Mouse (Mus musculus) spleen, postnatal 10 days (tissue): ENCODE measurements around the gene Mfsd6l.
A peak's percentile ranks its signal among the peaks of the same experiment; 100 is the strongest.

Experiments used
- DNase-seq, 2 experiments: peaks; one replicate each; pipeline ENCODE4 v3.0.0; 2021 to 2022; ENCODE audit warnings: low spot score in 2 of 2

Mfsd6l gene

GRCm38 (mm10) chr11:68553981-68554471 is 2.0 kb upstream of the Mfsd6l start:
- DNase-seq = peak; percentile 16 to 73

- peak in 1 of 2 experiments; percentile 31 for DNase-seq
Observed at GRCm38 (mm10) chr11:68559546-68559945, 3.6 kb downstream of the Mfsd6l start.

- no peak for DNase-seq
Observed at GRCm38 (mm10) chr11:68561957-68562950, 6.3 kb downstream of the Mfsd6l start.

- DNase-seq = no peak
Observed at GRCm38 (mm10) chr11:68564356-68565031, 8.5 kb downstream of the Mfsd6l start.

- no peak for DNase-seq
Observed at GRCm38 (mm10) chr11:68565032-68565429, 9.0 kb downstream of the Mfsd6l start.

GRCm38 (mm10) chr11:68566447-68567059 is 10.6 kb downstream of the Mfsd6l start:
- peak; percentile 30 to 60 for DNase-seq

GRCm38 (mm10) chr11:68570861-68571260 is 14.9 kb downstream of the Mfsd6l start:
- no peak for DNase-seq

- no peak for DNase-seq
Observed at GRCm38 (mm10) chr11:68577076-68577475, 21.1 kb downstream of the Mfsd6l start.

- DNase-seq = no peak
Observed at GRCm38 (mm10) chr11:68579462-68579881, 23.5 kb downstream of the Mfsd6l start.

- no peak for DNase-seq
Observed at GRCm38 (mm10) chr11:68580566-68580965, 24.6 kb downstream of the Mfsd6l start.

GRCm38 (mm10) chr11:68583225-68583624 is 27.2 kb downstream of the Mfsd6l start:
- no peak for DNase-seq

GRCm38 (mm10) chr11:68583906-68584480 is 28.0 kb downstream of the Mfsd6l start:
- DNase-seq = no peak

- peak in 1 of 2 experiments; percentile 35 for DNase-seq
Observed at GRCm38 (mm10) chr11:68585890-68586289, 29.9 kb downstream of the Mfsd6l start.

GRCm38 (mm10) chr11:68586721-68587120 is 30.7 kb downstream of the Mfsd6l start, which contains the start of gene Ccdc42:
Ccdc42 (plus strand) TSS chr11:68587021.
- DNase-seq = no peak

- peak; percentile 50 to 83 for DNase-seq
Observed at GRCm38 (mm10) chr11:68589055-68589809, 33.2 kb downstream of the Mfsd6l start.

GRCm38 (mm10) chr11:68591708-68592107 is 35.7 kb downstream of the Mfsd6l start:
- DNase-seq = no peak

- DNase-seq = no peak
Observed at GRCm38 (mm10) chr11:68593247-68593646, 37.3 kb downstream of the Mfsd6l start.

GRCm38 (mm10) chr11:68597912-68598311 is 41.9 kb downstream of the Mfsd6l start:
- no peak for DNase-seq

- DNase-seq = no peak
Observed at GRCm38 (mm10) chr11:68600551-68601021, 44.6 kb downstream of the Mfsd6l start.

GRCm38 (mm10) chr11:68601486-68601991 is 45.6 kb downstream of the Mfsd6l start:
- no peak for DNase-seq
